Mouse (Mus musculus): ENCODE measurements around the gene Usp49. TPM values are rescaled to one million over a fixed set of nuclear protein-coding genes. Genes with fewer than 3 reads are reported as not detected.
"Not testable (repeated sequence)": the region's sequence is repeated elsewhere in the genome, so short reads cannot be mapped to it uniquely, and the experiment has no call there.

The Usp49 gene
- polyA plus RNA-seq, 1 experiment = 8.8 TPM

DNA sequence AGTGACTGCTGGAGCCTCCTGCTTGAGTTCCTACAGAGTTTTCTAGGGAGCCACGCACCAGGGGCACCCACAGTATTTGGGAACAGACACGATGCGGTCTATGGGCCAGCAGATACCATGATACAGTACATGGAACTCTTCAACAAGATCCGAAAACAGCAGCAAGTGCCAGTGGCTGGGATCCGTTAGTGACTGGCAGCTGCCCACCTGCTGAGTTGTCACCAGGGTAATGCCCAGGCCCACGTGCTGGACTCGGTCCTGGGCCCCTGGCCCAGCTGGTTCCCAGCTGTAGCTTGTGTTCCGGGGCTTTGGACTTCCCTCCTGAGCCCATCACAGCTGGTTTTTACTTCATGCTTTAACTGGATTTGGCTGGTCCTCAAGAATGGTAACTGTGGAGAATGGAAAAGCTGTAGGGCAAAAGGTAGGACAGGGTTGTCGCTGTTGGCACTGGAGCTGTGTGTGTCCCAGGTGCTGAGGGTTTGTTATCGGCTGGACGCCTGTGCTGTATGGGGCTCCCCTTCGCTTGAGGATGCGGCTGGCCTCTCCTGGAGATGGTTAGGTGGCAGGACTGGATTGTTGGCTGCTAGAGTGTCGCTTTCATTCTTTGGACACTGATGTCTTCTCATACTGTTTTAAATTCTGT lies 7.5 kb upstream of the Usp49 start:
- no peak for TF ChIP-seq POLR2A (IDR thresholded peaks at IDR 0.05; ENCODE audit: low read depth, low read length)
- no peak for TF ChIP-seq CTCF (IDR thresholded peaks at IDR 0.05; ENCODE audit: borderline replicate concordance, insufficient read depth, low read length)
- Histone ChIP-seq H3K4me3 (ENCODE audit: insufficient read depth, low read length) (no peak overlapping the region), H3K4me1 (ENCODE audit: control insufficient read depth, insufficient read depth, low read length) (no peaks in the 10 kb centered on the region), H3K27ac (ENCODE audit: insufficient read depth, low read length) (no peak overlapping the region)

DNA sequence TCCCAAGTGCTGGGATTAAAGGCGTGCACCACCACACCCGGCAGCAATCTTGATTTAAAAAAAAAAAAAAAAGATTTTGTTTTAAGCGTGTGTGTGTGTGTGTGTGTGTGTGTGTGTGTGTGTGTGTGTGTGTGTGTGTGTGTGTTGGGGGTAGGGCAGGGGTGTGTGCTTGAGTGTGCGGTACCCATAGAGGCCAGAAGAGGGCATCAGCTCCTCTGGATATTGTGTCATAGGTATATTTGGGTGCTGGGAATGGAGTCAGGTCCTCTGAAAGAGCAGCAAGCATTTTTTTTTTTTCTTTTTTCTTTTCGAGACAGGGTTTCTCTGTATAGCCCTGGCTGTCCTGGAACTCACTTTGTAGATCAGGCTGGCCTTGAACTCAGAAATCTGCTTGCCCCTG lies 5.9 kb upstream of the Usp49 start:
- H3K4me3 ChIP-seq (ENCODE audit: insufficient read depth, low read length); H3K27ac ChIP-seq (ENCODE audit: insufficient read depth, low read length); H3K4me1 ChIP-seq (ENCODE audit: control insufficient read depth, insufficient read depth, low read length): not testable (repeated sequence)

DNA sequence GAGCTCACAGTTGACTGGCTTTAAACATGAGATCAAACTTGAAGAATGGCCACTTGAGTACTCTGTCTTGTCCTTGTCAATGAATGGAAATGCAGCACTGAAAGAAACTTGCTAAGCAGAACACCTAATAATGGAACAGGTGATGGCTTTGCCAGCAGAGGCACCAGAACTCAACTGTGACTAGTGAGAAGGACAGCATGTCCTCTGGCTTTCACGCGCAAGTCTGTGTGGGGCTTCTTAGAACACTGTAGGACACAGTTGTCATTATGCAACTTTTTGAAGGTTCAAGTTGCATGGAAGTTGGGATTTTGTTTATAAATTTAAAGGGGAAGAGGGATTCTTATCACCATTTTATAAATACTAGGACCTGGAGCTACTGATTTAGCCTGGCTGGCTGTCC lies 5.4 kb upstream of the Usp49 start:
- Histone ChIP-seq H3K27ac (ENCODE audit: insufficient read depth, low read length) (no peak overlapping the region), H3K4me3 (ENCODE audit: insufficient read depth, low read length) (no peak overlapping the region), H3K4me1 (ENCODE audit: control insufficient read depth, insufficient read depth, low read length) (no peaks in the 10 kb centered on the region)
- TF ChIP-seq CTCF (IDR thresholded peaks at IDR 0.05; ENCODE audit: borderline replicate concordance, insufficient read depth, low read length) = no peak
- no peak for TF ChIP-seq POLR2A (IDR thresholded peaks at IDR 0.05; ENCODE audit: low read depth, low read length)

DNA sequence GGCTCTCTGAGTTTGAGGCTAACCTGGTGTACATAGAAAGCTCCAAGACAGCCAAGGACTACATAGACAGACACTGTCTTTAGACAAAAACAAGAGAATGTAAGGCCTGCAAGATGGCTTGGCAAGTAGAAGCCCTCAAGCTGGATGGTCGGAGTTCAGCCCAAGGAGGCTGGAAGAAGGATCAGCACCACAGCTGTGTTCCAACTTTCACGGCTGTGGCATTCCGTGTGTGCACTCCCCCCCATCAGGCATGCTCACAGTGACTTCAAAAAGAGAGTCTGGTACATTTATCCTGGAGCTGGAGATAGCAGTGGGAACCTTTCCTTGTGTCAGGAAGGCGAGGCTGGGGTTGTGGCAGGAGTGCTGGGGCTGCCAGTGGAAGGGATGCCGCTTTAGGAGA lies 4.5 kb upstream of the Usp49 start:
- Histone ChIP-seq H3K4me1 (ENCODE audit: control insufficient read depth, insufficient read depth, low read length) (no peaks in the 10 kb centered on the region), H3K4me3 (ENCODE audit: insufficient read depth, low read length) (no peak overlapping the region), H3K27ac (ENCODE audit: insufficient read depth, low read length) (no peak overlapping the region)
- TF ChIP-seq CTCF (IDR thresholded peaks at IDR 0.05; ENCODE audit: borderline replicate concordance, insufficient read depth, low read length) (no peak), POLR2A (IDR thresholded peaks at IDR 0.05; ENCODE audit: low read depth, low read length) (no peak)

DNA sequence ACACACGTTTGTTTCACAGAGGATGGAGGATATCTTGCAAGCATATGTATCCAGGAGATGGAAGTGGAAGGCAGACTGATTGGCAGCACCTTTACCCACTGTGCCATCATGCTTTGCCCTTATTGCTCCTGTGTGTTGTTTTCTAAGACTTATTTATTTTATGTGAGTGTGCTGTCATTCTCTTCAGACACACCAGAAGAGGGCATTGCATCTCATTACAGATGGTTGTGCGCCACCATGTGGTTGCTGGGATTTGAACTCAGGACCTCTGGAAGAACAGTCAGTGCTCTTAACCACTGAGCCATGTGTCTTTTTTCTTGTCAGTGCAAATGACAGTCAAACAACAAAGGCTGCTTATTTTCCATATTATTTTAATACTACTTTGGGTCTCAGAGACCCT lies 2.7 kb upstream of the Usp49 start:
- H3K4me1 ChIP-seq (ENCODE audit: control insufficient read depth, insufficient read depth, low read length) = no peaks in the 10 kb centered on the region
- TF ChIP-seq CTCF (IDR thresholded peaks at IDR 0.05; ENCODE audit: borderline replicate concordance, insufficient read depth, low read length) (no peak), POLR2A (IDR thresholded peaks at IDR 0.05; ENCODE audit: low read depth, low read length) (no peak)
- H3K4me3 ChIP-seq (ENCODE audit: insufficient read depth, low read length) = no peak overlapping the region
- peak overlapping the region; percentile 89 for H3K27ac ChIP-seq (ENCODE audit: insufficient read depth, low read length)

DNA sequence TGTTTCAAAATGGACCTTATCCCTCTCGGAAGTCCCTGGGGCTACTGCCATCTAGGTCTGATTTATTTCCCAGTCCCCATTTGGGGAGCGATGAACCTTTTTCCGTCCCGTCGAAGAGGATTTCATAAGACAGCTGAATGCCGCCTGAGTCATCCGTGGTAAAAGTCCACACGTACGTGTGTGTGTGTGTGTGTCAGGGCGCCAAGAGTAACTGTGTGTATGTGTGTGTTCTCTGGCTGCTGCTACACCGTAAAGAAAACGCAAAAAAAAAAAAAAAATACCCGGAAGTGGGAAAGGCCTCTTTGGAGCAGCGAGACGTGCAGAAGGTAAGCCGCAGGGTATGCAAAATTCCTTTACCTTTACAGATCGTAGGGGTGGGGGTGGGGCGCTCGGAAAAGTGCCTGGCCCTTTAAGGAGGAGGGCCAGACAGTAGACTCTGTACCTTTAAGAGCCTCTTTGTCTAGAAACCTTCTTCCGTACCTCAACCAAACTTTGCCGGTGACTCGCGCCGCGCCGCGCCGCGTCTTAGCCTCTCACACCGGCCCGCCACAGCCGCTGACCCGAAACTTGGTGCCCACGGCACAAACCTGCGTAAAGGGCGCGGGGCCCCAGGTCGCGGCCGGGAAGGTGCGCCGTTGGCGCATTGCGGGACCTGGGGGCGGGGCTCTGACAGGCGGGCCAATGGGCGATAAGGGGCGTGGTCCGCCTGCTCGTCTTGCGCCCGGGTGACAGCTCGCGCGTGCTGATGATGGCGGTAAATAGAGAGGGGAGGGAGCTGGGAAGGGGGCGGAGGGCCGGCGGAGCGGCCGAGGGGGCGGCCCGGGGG lies 1.4 kb upstream of the Usp49 start:
- Histone ChIP-seq H3K4me3 (ENCODE audit: insufficient read depth, low read length) (peak overlapping the region; percentile 89), H3K4me1 (ENCODE audit: control insufficient read depth, insufficient read depth, low read length) (no peaks in the 10 kb centered on the region), H3K27ac (ENCODE audit: insufficient read depth, low read length) (peak overlapping the region; percentile 89)
- TF ChIP-seq CTCF (IDR thresholded peaks at IDR 0.05; ENCODE audit: borderline replicate concordance, insufficient read depth, low read length) (no peak), POLR2A (IDR thresholded peaks at IDR 0.05; ENCODE audit: low read depth, low read length) (peak; percentile 24; the same call in 1 of the 2 replicates)

DNA sequence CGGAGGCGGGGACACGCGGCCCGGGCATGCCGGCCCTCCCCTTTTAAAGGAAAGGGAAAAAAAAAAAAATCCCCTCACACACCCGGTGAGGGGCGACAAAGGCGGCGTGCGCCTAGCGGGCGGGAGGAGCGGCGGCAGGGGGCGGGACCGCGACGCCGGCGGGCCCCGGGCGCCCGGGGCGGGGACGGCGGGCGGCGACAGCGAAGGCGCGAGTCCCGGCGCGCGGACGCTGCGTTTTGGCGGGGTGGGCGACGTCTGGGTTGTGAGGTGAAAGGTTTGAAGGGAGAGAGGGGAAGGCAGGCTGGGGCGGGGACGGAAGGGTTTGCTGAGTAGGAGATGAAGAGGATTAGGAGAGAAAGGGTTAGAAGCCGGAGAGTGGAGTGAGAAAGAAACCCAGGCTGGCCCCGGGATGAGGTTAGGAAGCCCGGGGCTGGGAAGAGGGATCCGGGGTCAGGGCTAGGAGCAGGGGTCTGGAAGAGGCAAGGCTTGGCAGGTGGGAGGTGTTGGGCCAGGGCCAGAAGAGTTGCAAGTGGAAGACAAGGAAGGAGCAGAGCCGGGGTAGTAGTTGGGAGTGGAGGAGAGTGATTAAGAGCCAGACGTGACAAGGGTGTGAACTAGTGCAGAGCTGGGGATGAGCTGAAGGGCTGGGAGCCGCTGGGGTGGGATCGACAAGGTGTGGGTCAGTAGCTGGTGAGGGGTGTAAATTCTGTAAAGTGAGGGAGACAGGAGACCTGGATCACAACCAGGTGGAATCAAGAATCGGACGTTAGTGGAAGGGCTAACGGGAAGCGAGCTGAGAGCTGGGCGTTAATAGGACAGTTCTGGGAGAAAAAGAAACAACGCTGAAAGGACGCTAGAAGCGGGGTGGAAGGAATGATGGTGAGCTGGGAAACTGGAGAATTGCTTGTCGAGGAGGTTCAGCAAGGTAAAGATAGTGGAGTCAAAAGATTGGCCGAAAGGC lies 493 bp upstream of the Usp49 start:
- peak overlapping the region; percentile 67 for H3K27ac ChIP-seq (ENCODE audit: insufficient read depth, low read length)
- peak; percentile 50 for TF ChIP-seq POLR2A (IDR thresholded peaks at IDR 0.05; ENCODE audit: low read depth, low read length)
- no peak for TF ChIP-seq CTCF (IDR thresholded peaks at IDR 0.05; ENCODE audit: borderline replicate concordance, insufficient read depth, low read length)
- H3K4me3 ChIP-seq (ENCODE audit: insufficient read depth, low read length) = peak overlapping the region; percentile 89
- H3K4me1 ChIP-seq (ENCODE audit: control insufficient read depth, insufficient read depth, low read length) = no peaks in the 10 kb centered on the region

DNA sequence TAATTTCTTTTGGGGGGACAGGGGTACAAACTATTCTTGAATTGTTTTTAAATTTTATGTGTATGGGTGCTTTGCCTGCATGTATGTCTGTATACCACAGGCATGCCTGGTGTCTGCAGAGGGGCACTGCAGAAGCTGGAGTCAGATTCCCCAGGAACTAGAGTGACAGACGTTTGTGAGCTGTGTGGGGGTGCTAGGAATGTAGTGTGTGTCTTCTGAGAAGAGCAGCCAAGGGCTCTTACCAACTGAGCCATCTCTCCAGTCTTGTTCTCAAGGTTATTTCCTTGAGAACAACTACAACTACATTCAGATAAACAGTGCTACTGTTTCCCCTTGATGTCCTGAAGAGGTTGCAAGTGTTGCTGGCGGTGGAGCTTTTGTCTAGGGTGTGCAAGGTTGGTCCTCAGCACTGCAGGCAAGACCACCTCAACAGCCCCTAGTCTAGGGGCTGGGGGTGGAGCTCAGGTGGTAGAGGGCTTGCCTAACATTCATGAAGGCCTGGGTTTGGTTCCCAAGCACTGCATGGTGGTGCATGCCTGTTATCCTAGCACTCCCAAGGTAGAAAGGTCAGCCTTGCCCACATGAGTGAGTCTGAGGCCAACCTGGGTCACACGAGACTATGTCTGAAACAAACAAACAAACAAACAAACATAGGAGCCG lies 1.8 kb downstream of the Usp49 start:
- Histone ChIP-seq H3K4me3 (ENCODE audit: insufficient read depth, low read length) (no peak overlapping the region), H3K27ac (ENCODE audit: insufficient read depth, low read length) (no peak overlapping the region), H3K4me1 (ENCODE audit: control insufficient read depth, insufficient read depth, low read length) (no peaks in the 10 kb centered on the region)
- TF ChIP-seq CTCF (IDR thresholded peaks at IDR 0.05; ENCODE audit: borderline replicate concordance, insufficient read depth, low read length) (no peak), POLR2A (IDR thresholded peaks at IDR 0.05; ENCODE audit: low read depth, low read length) (no peak)

DNA sequence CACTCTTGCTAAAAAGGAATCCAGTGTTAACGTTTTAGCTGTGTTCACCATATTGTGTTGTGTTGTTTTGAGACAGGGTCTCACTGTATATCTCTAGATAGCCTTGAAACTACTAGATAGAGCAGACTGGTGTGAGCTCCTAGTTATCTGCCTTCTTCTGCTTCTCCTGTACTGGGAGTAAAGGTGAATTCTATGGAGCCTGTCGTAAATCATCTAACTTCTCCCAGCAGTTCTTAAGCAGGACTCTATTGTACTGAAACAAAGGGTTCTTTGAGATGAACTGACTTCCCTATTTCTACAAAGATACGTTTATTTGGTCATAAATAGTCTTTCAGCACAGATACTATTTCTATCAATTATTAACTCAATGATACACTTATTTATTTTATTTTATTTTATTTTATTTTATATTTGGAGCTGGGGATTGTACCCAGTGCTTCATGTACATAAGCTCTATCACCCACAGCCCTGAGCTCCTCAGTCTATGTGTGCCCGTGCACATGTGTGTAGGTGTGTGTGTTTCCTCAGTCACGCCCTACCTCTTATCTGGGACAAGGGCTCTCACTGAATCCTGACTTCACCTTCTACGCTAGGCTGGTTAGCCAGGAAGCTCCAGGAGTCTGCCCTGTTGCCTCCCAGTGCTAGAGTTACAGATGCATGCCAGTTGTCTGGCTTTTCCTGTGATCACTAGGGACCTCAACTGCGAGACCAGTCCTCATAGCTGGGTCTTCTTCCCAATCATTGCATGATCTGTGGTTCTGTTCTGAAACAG lies 3.7 kb downstream of the Usp49 start:
- no peak for TF ChIP-seq POLR2A (IDR thresholded peaks at IDR 0.05; ENCODE audit: low read depth, low read length)
- no peak for TF ChIP-seq CTCF (IDR thresholded peaks at IDR 0.05; ENCODE audit: borderline replicate concordance, insufficient read depth, low read length)
- no peaks in the 10 kb centered on the region for H3K4me1 ChIP-seq (ENCODE audit: control insufficient read depth, insufficient read depth, low read length)
- H3K4me3 ChIP-seq (ENCODE audit: insufficient read depth, low read length) = no peak overlapping the region
- H3K27ac ChIP-seq (ENCODE audit: insufficient read depth, low read length) = no peak overlapping the region

Data from embryonic fibroblast, embryonic 13.5 days (primary cell).